Mouse (Mus musculus) mature B cell (primary cell): ENCODE measurements at regions not wholly inside any gene's neighbourhood (a gene's known extent, or its start where the extent isn't known, plus 50 kb on each side); places are given as distances from the start of the nearest gene placed in this dataset.
"Not testable (repeated sequence)": the region's sequence is repeated elsewhere in the genome, so short reads cannot be mapped to it uniquely, and the experiment has no call there.

Source experiments
- in situ Hi-C: fragments of 300-500 bp; cut with MboI; formaldehyde crosslinking; loops from 2 replicates; pipeline ENCODE4 v1.14.3; 2019

GRCm38 (mm10) chr14:76758589-76758988 is 201.9 kb upstream of the Serp2 start:
- in situ Hi-C loops: no loop called here

- in situ Hi-C loops: no loop called here
Observed at GRCm38 (mm10) chr14:76755591-76756376, 199.1 kb upstream of the Serp2 start.

- in situ Hi-C loops: no loop called here
Observed at GRCm38 (mm10) chr14:76753734-76754133, 197.0 kb upstream of the Serp2 start.

- in situ Hi-C loops: no loop called here
Observed at GRCm38 (mm10) chr14:76749178-76749577, 192.5 kb upstream of the Serp2 start.

GRCm38 (mm10) chr14:76748711-76749110 is 192.0 kb upstream of the Serp2 start:
- in situ Hi-C loops: no loop called here

- in situ Hi-C loops: no loop called here
Observed at GRCm38 (mm10) chr14:76747814-76748213, 191.1 kb upstream of the Serp2 start.

- in situ Hi-C loops: no loop called here
Observed at GRCm38 (mm10) chr14:76746282-76746681, 189.6 kb upstream of the Serp2 start.

GRCm38 (mm10) chr14:76744674-76745433 is 188.2 kb upstream of the Serp2 start:
- in situ Hi-C loops: no loop called here

GRCm38 (mm10) chr14:76742297-76742696 is 185.6 kb upstream of the Serp2 start:
- in situ Hi-C loops: no loop called here

GRCm38 (mm10) chr14:76739836-76740597 is 183.3 kb upstream of the Serp2 start:
- in situ Hi-C loops: no loop called here

- in situ Hi-C loops: no loop called here
Observed at GRCm38 (mm10) chr14:76735997-76736396, 179.3 kb upstream of the Serp2 start.

- in situ Hi-C loops: no loop called here
Observed at GRCm38 (mm10) chr14:76735107-76735506, 178.4 kb upstream of the Serp2 start.

- in situ Hi-C loops: no loop called here
Observed at GRCm38 (mm10) chr14:76733258-76733823, 176.7 kb upstream of the Serp2 start.

- in situ Hi-C loops: no loop called here
Observed at GRCm38 (mm10) chr14:76731096-76731986, 174.7 kb upstream of the Serp2 start.

- in situ Hi-C loops: no loop called here
Observed at GRCm38 (mm10) chr14:76725844-76726243, 169.2 kb upstream of the Serp2 start.

- in situ Hi-C loops: not testable (repeated sequence)
Observed at GRCm38 (mm10) chr14:76725231-76725630, 168.5 kb upstream of the Serp2 start.

GRCm38 (mm10) chr14:76724826-76725225 is 168.1 kb upstream of the Serp2 start:
- in situ Hi-C loops: no loop called here

- in situ Hi-C loops: no loop called here
Observed at GRCm38 (mm10) chr14:76724395-76724794, 167.7 kb upstream of the Serp2 start.

GRCm38 (mm10) chr14:76723551-76723950 is 166.9 kb upstream of the Serp2 start:
- in situ Hi-C loops: no loop called here

GRCm38 (mm10) chr14:76722297-76722696 is 165.6 kb upstream of the Serp2 start:
- in situ Hi-C loops: no loop called here

GRCm38 (mm10) chr14:76721751-76722150 is 165.1 kb upstream of the Serp2 start:
- in situ Hi-C loops: no loop called here
